Mouse (Mus musculus) G1E (cell line): Measurements from ENCODE around the gene Stab2.

Source experiments
- CTCF ChIP-seq: IDR thresholded peaks from 2 replicates; pipeline ENCODE4 v1.5.1; 2012; ENCODE audit warnings: low read depth, low read length, inconsistent platforms, mixed read lengths
- GATA1 ChIP-seq: IDR thresholded peaks from 2 replicates; pipeline ENCODE4 v1.6.1; 2012; ENCODE audit warnings: borderline replicate concordance, low read length, inconsistent platforms, mixed read lengths

DNA sequence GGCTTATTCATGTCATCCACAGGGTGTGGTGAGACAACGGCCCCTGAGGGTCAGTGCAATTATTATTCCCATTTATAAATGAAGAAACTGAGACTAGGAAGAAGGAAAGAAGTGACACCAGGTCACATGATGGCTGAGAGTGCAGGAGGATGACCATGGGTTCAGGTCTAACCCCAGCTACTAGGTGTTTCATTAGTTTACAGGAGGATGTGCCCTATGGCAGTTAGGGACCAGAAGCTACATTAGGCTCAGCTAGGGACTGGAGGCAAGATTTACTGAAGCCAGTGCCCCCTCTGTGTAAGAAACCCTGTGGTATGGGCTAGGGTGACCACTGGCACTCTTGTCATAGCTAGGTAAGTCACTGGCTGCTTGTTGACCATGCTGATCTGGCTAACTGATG is 116.8 kb downstream of the Stab2 start:
- TF ChIP-seq CTCF = no peak
- TF ChIP-seq GATA1 = no peak
